Mouse (Mus musculus): ENCODE results near the gene Sesn1.
"Not testable (repeated sequence)": the region's sequence is repeated elsewhere in the genome, so short reads cannot be mapped to it uniquely, and the experiment has no call there.

Gene Sesn1

DNA sequence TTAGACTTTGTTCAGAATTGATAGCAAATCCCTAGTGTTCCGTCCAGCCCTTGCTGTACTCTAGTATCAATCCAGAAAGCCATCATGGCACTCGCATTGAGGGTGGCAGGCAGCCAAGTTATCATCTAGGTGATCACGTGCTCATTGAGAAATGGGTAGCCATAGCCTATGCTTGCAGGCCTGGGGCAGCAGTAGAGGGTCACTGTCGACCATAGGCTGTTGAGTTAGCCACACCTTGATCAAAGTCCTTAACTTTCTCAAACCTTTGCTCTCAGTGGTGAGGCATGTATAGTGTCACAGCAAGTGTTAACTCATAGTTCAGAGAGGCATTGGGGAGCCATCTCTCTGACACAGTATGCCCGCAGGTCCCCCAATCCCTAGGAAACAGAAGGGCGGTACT is 11.4 kb downstream of the Sesn1 start:
- no peak for DNase-seq (ENCODE audit: low spot score)

DNA sequence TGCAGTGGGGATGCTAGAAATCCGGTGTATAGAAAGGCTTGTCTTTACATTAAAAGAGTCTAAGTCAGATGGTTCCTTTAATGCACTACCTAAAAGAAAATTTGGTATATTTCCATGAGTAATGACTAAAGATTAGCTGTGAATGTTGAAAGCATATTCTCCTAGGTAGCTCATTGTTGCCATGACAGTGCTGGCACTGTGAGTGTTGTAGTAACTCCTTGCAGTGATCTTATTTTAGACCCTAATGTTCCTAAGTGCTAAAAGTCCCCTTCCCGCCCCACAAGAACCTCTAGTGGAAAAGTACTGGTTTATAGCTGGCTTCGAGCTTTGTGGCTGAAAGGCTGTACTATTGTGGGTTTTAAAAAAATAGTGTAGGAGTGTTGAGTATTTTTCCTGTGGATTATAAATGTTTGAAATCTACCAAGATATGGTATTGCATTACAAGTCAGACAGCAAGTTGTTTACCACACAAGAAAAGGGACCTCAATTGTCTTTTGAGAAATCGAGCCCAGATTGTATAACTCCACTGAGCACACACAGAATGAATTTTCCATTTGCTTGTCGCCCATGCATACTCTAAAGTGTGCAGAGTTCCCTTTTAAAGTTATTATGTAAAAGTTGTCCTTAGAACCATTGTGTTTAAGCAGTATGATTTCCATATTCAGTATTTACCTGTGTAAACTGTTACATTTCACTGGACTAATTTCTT is 13.0 kb downstream of the Sesn1 start:
- DNase-seq (ENCODE audit: low spot score), result no peak

DNA sequence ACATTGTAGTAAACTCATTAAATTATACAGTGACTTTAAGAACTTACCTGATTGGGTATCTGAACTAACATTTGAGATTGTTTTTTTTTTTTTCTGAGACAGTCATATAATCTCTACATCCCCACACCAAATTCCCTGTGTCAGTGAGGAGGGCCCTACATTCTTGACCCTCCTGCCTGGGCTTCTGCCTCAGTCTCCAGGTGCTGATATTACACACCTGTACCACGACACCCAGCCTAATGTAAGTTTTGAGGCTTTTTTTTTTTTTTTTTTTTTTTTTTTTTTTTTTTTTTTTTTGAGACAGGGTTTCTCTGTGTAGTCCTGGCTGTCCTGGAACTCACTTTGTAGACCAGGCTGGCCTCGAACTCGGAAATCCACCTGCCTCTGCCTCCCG is 13.5 kb downstream of the Sesn1 start:
- DNase-seq (ENCODE audit: low spot score), result not testable (repeated sequence)

DNA sequence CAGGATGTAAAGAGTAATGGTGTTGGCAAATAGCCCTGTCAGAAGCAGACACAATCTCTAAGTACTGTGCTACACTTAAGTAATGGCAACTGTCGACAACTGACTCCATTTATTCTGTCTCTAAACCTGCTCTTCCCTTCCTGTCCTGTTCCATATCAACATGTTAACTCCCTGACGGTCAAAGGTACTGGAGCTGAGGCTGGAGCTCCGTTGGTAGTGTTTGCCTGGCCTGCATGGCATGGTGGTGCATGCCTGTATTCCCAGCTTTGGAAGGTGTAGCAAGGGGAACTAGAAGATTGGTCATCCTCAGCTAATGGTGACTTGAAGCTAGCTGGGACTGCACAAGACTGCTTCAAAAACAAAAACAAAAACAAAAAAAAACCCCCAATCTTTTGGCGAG is 14.2 kb downstream of the Sesn1 start:
- DNase-seq (ENCODE audit: low spot score), result no peak

DNA sequence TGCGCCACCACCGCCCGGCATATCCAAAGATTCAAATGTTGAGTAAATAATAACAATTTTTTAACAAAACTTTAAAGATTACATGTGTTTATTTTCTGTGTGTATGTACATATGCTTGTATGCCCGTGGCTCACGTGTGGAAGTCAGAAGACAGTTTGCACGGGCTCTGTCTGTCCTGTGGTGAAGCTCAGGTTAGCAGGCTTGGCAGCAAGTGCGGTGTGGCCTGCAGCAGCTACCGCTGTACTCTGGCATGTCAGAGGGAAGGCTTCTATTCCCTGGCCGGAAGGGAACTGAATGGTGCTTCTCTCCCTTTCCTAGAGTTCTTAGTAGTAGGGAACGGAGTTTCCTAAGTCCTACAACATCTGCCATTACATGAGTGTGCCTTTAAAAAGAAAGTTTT is 15.3 kb downstream of the Sesn1 start:
- DNase-seq (ENCODE audit: low spot score), result no peak

DNA sequence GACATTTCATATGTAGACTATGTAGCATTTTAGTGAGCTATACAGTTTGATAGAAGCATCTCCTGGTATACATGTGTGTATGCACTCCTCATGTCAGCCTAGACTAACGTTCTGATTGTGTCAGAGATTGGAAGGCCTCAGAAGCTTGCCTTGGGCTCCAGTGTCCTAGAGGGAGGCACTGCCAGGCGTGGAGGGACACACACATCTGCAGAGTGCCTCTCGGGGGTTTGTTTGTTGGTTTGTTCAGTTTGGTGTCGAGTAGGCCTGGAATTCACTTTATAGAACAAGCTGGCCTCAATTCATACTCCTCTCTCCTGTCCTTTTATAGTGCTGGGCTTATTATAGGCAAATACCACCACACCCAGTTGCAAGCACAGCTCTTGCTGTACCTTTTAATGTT is 16.3 kb downstream of the Sesn1 start:
- no peak for DNase-seq (ENCODE audit: low spot score)

DNA sequence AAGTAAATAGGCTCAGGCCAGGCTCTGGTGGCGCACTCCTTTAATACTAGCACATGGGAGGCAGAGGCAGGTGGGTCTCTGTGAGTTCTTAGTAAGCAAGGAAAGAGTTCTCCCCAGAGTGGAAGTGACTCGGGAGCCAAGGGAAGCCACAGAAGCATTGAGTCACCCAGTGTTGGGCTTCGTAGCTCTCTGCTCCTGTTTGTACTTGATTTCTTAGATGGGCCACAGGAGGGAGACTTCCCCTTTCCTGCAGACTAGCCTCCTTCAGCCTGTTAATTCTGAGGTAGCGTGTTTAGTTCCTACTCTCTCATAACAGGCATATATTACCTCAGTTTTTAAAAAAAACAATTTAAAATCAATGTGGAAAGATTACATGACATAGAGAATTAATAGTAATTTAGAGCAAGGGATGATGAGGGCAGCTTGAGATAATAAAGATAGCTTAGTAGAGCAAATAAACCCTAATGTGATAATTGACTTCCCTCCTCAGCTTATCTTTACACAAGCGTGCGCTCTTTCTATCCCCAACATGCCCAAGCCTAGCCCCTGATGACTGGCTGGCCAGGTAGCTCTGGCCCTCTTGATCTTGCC is 16.9 kb downstream of the Sesn1 start:
- DNase-seq (ENCODE audit: low spot score), result no peak

DNA sequence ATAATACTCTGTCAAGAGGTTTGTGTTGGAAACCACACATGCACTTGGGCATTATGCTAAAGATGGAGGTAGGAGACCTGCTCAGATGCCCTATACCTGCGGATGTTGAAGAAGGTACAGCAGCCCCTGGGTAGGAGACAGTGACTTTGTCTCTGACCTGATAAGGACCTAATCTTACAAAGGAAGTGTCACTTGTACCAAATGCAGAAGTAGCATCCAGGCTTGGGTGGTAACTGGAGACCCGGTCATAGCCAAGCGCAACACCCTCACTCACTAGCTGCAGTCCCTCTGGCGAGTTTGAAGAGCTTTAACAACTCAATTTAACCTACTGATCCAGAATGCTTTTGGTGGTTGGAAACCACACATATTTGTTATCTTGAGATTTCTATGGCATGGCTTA is 18.0 kb downstream of the Sesn1 start:
- no peak for DNase-seq (ENCODE audit: low spot score)

DNA sequence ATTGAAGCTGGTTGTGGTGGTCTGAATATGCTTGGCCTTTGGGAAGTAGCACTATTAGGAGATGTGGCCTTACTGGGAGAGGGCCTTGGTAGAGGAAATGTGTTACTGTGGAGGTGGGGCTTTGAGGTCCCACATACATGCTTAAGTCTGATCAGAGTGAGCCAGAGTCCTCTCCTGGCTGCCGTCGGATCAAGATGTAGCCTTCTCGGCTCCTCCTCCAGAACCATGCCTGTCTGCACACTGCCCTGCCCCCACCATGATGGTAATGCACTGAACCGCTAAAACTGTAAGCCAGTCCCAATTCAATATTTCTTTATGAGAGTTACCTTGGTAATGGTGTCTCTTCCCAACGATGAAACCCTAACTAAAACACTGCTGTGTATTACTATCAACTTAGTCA is 19.5 kb downstream of the Sesn1 start:
- DNase-seq (ENCODE audit: low spot score), result no peak

DNA sequence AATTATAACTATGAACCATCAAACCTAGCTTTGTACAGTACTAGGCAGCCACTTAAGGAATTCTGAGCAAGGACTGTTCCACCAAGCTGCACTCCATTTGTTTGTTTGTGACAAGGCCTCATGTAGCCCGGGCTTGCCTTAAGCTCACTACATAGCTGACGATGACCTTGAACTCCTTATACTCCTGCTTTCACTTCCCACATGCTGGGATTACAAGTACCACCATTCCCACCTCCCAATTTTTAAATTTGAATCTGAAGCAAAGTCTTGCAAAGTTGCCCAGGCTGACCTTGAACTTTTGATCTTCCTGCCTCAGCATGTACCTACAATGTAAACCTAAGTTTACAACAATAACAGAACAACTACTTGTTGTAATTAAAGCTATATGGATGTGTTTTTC is 20.2 kb downstream of the Sesn1 start:
- DNase-seq (ENCODE audit: low spot score), result no peak

DNA sequence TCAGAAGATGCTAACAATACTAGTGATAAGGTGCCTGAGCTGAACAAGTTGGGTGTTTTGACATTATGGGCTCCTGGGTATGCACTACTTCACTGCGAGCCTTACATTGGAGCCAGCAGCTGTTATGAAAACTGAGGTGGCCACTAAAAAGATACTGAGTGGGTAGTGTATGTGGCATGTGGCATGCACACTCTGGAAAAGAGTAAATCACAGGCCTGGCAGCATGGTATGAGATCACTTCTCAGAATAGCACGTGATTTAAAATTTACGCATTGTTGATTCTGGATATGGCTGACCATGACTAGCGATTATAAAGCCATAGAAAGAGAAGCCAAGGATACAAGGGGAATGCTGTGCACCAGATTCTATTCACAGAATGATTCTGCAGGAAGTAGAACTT is 20.7 kb downstream of the Sesn1 start:
- no peak for DNase-seq (ENCODE audit: low spot score)

DNA sequence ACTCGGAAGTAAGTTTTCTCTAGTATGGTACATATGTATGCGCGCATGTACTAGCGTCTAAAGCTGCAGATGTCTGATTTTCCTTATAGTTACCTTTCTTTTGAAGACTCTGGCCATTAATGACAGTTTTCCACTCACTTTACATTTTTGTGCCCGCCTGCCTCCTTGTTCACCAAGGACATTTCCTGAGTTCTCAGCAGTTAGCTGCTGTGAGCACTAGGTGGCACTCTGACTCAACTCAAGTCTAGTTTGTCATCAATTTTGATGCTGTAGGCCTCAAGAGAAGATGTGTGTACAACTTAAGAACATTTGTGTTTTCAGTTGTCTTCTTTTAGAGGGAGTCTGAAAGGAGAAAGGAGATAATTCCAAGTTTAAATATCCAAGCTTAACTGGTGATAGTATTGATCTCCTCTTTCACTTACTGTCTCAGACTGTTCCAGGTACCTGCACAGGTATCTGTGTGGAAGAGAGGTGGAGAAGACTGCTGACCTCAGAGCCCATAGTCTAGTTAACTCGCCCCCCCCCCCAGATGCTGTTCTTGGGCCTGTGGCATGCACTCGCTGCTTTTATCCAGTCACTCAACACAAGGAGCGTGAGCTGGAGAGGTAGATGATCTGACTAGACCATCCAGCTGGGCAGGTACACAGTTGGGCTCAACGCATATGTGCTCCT is 21.3 kb downstream of the Sesn1 start:
- peak; percentile 73 for DNase-seq (ENCODE audit: low spot score)

DNA sequence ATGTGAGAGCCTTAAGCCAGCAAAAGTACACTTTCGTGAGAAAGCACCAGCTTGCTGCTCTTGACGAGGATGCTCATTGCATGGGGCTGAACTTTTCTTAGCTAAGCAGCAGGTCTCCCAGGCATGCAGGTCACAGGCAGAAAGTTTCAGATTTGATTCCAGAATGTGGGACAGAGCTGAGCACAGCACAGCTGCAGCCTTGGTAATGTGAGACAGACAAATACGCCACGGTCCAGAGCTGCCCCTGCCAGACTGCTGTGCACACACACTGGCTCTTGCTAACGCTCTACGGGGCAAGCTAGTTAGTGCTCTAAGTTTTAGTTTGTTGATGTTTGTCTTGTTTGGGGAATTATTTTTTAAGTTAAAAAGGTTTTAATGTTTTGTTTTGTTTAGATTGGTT is 22.5 kb downstream of the Sesn1 start:
- no peak for DNase-seq (ENCODE audit: low spot score)

DNA sequence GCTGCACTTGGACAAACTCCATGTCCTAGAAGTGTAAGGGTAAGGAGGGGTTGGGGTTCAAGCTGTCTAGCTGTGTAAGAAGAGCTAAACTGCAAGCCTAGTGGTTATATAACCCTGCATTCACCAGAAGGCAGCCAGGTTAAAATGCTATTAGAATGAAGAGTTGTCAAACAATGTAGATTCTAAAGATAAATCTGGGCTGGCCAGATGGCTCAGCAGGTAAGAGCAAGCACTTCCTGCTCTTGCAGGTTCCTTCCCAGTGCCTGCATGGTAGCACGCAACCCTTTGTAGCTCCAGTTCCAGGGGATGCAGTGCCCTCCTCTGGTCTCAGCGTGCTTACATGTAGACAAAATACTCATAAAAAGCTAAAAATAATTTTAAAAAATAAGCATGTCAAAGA is 24.4 kb downstream of the Sesn1 start:
- no peak for DNase-seq (ENCODE audit: low spot score)

DNA sequence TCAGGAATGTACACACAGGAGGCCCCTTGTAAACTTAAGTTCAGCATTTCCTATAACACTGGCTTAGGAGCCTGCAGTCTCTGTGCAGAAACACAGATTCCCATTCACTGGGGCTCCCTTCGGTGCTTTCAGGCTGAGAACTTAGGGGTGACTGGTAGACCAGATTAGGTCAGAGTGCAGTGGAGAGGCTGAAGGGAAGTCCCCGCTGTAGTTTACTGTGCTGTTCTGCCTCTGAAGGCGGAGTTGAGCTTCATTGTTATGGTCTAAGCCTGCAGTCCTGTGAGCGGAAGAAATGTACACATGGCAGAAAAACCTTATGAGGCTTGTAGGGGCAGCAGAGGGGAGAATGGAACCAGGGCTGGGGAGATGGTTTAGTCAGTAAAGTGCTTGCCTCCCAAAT is 29.2 kb downstream of the Sesn1 start:
- DNase-seq (ENCODE audit: low spot score), result no peak

DNA sequence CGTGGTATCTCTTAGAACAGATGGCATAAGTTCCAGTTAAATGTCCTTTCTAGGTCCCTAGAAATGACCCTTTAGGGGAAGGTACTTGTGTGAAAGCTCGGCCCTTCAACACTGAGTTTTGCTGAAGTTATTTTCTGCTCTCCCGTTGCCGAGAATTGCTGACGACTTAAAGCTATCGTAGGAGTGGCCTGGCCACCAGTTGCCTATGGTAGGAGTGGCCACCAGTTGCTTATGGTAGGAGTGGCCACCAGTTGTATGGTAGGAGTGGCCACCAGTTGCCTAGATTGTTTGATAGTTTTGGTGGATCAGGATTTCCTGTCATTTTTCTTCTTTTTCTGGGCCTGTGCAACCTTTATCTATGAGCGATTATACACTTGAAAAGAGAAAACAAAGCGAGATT is 38.0 kb downstream of the Sesn1 start:
- DNase-seq (ENCODE audit: low spot score), result no peak

DNA sequence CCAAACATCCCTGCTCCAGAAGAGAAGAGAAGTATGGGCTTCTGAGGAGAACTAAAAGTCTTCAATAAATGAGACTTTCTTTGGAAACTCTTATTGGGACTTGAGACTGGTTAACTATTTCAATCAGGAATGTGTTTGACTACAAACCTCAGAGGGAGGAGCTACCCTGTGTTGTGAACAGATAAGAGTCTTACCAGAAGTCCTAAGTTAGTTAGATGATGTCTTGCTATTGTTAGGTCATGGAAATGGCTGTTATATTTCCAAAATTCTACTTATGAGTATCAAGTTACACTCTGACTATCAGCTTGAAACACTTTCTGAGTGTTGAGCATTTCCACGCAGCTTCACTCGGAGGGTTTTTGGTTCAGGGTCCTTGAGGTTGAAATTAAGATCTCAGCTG is 39.0 kb downstream of the Sesn1 start:
- DNase-seq (ENCODE audit: low spot score), result no peak

DNA sequence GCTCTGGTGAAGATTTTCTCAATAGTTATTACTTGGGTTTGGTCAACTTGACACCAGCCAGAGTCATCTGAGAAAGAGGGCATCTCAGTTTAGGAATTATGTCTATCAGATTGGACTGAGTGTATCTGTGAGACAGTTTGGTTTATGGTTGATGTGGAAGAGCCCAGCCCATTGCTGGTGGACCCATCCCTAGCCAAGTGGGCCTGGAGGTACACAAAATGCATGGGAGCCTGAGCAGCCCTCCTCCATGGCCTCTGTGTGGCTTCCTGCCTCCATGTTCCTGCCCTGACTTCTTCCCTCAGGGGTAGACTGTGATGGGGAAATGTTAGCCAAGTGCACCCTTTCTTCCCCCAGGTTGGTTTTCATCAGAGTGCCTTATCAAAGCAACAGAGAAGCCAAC is 50.1 kb downstream of the Sesn1 start:
- no peak for DNase-seq (ENCODE audit: low spot score)

DNA sequence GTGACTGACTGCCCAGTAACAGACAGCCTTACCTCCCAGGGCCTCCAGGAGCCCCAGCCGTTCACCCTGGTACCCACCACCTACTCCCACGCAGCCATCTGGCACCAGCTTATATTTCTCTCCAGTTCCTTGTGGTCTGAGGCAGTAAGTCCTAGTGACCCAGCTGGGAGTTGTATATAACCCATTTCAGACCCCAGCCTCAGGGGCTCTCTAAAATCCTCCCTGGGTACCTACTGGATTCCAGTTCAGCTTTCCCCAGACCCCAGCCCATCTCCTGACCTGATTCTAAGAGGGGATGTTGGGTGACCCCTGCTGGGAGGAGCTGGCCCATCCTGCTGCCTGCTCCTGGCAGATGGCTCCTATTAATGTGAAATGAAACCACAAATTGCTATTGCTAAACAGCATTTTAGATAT is 50.5 kb downstream of the Sesn1 start:
- no peak for DNase-seq (ENCODE audit: low spot score)

DNA sequence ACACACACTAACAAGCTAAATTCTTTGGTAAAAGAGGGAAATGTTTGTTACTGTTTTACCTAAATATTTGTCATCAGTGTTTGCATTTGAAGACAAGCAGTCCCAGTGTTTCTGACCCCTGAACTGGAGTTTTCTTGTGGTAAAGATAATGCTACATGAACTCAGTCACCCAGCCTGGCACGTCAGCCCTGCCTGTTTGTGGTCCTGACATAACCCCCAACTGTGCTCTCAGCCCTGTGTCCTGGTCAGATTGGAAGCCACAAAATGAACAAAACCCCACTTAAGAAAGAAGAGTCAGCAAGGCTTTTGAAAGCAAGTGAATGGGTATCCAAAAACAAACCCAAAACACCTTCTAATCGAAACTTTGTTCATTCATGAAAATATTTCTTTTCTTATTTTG is 53.3 kb downstream of the Sesn1 start:
- DNase-seq (ENCODE audit: low spot score), result no peak

DNA sequence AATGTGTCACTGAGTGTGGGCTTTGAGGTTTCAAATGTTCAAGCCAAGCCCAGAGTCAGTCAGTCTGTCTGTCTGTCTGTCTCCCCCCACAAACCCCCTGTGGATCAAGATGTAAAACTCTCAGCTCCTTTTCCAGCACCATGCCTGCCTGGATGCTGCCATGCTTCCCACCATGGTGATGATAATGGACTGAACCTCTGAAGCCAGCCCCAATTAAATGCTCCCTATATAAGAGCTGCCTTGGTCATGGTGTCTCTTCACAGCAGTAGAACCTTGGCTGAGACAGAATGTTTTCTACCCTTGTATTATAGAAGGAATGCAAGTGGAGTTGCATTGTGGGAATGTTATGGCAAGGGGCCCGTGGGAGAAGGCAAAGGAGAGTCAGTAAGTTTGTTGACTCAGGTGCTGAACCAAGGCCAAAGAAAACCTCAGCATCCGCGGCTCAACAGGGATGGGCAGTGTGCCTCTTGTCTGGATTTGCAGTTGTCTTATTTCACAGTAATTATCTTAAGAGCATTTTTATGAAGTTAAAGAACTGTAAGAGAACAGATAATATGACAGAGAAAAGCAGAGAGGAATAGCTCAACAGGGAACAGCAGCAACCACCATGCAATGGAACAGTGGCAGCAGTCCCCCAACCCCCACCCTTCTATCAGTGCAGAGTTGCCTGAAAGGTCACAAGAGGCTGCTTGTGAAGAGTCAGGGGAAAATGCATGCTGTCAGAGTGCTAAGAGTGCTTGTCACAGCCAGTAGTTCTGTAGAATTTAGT is 56.5 kb downstream of the Sesn1 start:
- DNase-seq (ENCODE audit: low spot score), result no peak

DNA sequence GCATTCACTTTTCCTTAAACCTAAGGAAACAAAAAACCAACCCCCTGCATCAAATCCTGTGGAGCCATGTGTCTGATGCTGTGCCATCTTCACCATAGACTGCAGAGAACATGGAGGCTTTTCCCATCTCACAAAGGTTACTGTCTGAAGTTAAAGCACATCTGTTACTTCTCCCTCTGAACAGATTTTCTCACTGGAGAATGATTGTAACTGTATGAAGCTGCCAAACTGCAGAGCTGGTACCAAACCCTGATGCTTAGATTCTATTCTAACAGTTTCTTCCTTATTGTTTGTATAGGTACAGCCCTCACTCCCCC is 57.1 kb downstream of the Sesn1 start:
- no peak for DNase-seq (ENCODE audit: low spot score)

DNA sequence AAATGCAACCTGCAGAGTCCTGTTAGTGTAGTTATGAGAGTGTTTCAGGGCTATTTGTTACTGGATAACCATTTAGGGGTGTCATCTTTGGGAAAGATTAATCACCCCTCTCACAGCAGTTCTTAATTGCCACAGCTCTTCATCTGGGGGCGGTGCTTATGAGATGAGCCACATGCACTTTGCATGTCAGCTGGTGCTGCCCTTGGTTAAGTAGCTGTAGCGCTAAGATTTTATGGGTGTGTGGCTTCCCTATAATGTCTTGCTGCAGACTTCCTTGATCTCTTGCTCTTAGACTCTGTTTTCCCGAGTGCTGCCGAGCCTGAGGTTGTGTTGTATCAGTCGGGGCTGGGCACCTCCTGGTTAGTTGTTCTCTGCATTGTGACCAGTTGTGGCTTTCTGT is 58.2 kb downstream of the Sesn1 start:
- DNase-seq (ENCODE audit: low spot score), result no peak

Data from layer of hippocampus, adult 11-12 months (tissue).